Mouse (Mus musculus) embryonic facial prominence, embryonic 14.5 days (tissue): ENCODE data around the gene Nek3. TPM values are rescaled to one million over a fixed set of nuclear protein-coding genes. Genes with fewer than 3 reads are reported as not detected.

ENCODE experiments used
- ATAC-seq: fragments of 200-750 bp; cut with Nextera tagmentation; 2 replicates; pipeline ENCODE4 v1.8.0; 2017; ENCODE audit warnings: low read depth, moderate number of reproducible peaks, moderate TSS enrichment
- DNase-seq: peaks from one replicate; pipeline ENCODE4 v3.0.0-alpha.2; 2015; ENCODE audit warnings: low spot score
- H3K27ac ChIP-seq: fragments of 300-500 bp; sonication (generic); replicated peaks from 2 replicates; pipeline ENCODE4 v1.5.1; 2014; ENCODE audit warnings: low read depth, mild to moderate bottlenecking, low read length, moderate library complexity
- H3K27me3 ChIP-seq: fragments of 300-500 bp; sonication (generic); replicated peaks from 2 replicates; pipeline ENCODE4 v1.6.1; 2014; ENCODE audit warnings: low read length; ENCODE audit not compliant: control insufficient read depth, insufficient read depth
- H3K36me3 ChIP-seq: fragments of 300-500 bp; sonication (generic); 2 replicates; pipeline ENCODE4 v1.6.1; 2014; ENCODE audit warnings: low read length, mixed read lengths; ENCODE audit not compliant: control insufficient read depth, insufficient read depth
- H3K4me1 ChIP-seq: fragments of 300-500 bp; sonication (generic); 2 replicates; pipeline ENCODE4 v1.6.1; 2014; ENCODE audit warnings: antibody characterized with exemption, low read length; ENCODE audit not compliant: control insufficient read depth, insufficient read depth
- H3K4me2 ChIP-seq: fragments of 300-500 bp; sonication (generic); 2 replicates; pipeline ENCODE4 v1.6.1; 2014; ENCODE audit warnings: low read depth, mild to moderate bottlenecking, low read length, moderate library complexity, mixed read lengths
- H3K4me3 ChIP-seq: fragments of 300-500 bp; sonication (generic); 2 replicates; pipeline ENCODE4 v1.5.1; 2014; ENCODE audit warnings: low read depth, mild to moderate bottlenecking, low read length
- H3K9ac ChIP-seq: fragments of 300-500 bp; sonication (generic); 2 replicates; pipeline ENCODE4 v1.6.1; 2014; ENCODE audit warnings: low read depth, mild to moderate bottlenecking, low read length, moderate library complexity, mixed read lengths
- H3K9me3 ChIP-seq: fragments of 300-500 bp; sonication (generic); 2 replicates; pipeline ENCODE4 v1.6.1; 2016; ENCODE audit warnings: low read length; ENCODE audit not compliant: control insufficient read depth
- WGBS: fragments of 180-500 bp; shearing (Covaris S2); extraction: QIAGEN DNeasy Blood & Tissue Kit; methylation state at CpG from one replicate; pipeline ENCODE4 v1.1.7; 2014; 5-methylcytosine and 5-hydroxymethylcytosine counted together
- polyA plus RNA-seq: library from polyadenylated mRNA; unstranded; fragments of >200 nt; fragmentation: Nextera tagmentation; extraction: Ambion mirVana; gene quantifications from 2 replicates; pipeline ENCODE4 v1.2.1, GENCODE M21; 2014

The Nek3 gene
- polyA plus RNA-seq, 1 experiment from 2014 or later, result 5.8 TPM

DNA sequence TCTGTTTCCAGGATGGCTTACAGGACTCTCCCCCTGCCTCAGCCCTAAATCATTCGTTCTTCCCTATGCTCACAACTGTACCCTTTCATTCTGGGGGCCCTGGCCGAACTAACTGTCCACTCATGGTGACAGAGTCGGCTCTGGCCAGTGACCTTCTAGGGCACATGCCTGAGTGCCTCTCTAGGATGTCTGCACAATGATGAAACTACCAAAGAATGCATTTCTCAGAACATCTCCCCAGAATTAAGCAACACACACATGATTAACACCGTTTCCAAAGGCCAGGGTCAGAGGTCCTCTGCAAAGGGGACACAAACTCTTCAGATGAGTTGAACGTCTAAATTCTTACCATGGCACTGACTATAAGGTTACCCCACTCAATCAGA, 31.5 kb downstream of the Nek3 start:
- H3K4me1 ChIP-seq, result no peaks in the 10 kb centered on the region
- peaks cover 4% of the 10 kb centered on the region; the same call in 1 of the 2 replicates for H3K36me3 ChIP-seq
- no peak overlapping the region for H3K9ac ChIP-seq
- DNase-seq, result no peak
- ATAC-seq, result no peak
- H3K9me3 ChIP-seq, result no peaks in the 10 kb centered on the region
- no peaks in the 10 kb centered on the region for H3K27me3 ChIP-seq
- WGBS, result 81% methylated on average over 5 of the region's 5 CpGs
- no peak overlapping the region for H3K4me2 ChIP-seq
- no peak overlapping the region for H3K4me3 ChIP-seq
- H3K27ac ChIP-seq, result no peak overlapping the region

DNA sequence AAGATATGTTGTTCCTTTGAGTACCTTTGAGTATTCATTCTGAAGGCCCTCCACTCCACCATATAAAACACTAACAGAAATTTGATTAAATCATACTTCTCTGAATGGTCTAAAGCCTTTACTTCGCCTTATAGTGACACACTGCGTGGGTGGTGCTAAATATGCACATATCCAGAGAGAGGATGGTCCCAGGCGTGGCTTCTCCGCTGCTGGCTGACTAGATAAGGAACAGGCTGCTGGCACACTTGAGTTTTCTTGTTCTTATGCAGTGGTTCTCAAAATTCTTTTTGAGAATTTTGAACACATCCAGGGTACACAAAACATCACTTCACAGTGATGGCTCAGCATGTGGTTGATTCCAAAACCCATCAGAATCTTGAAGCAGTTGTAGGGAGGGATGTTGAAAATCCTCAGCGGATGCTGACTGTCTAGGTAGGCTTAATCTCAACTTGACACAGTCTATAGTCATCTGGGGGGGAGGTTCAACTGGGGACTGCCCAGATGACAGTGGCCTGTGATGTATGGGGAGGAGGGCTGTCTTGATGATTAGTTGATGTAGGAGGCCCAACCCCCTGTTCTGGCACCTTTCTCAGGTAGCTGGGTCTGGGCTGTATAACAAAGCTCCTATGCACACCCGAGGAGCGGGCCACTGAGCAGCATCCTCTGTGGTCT, 32.0 kb downstream of the Nek3 start:
- Histone ChIP-seq H3K4me1 (no peaks in the 10 kb centered on the region), H3K4me3 (no peak overlapping the region), H3K27ac (no peak overlapping the region), H3K9ac (no peak overlapping the region), H3K4me2 (no peak overlapping the region), H3K36me3 (peaks cover 4% of the 10 kb centered on the region; the same call in 1 of the 2 replicates), H3K9me3 (no peaks in the 10 kb centered on the region), H3K27me3 (no peaks in the 10 kb centered on the region)
- WGBS, result 91% methylated on average over 7 of the region's 7 CpGs
- DNase-seq (no peak), ATAC-seq (no peak)

DNA sequence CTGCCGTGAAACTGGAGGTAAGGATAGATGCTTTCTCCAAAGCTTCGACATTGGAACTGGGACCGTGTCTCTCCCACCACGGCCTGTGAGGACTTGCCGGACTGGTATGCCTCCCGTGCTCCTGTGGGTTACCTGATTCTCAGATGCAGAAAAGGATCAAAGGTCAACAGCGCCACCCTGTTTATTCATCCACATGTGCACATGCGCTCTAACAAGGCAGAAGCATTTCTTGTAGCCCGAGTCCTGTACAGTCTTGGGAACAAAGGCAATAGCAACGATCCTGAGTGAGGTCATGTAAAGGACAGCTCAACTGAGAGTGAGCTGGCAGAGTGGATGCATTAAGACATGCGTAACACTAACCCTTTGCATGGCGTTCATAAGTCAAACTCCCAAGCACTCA, 34.2 kb downstream of the Nek3 start:
- no peak overlapping the region for H3K27ac ChIP-seq
- no peak overlapping the region for H3K4me3 ChIP-seq
- H3K9me3 ChIP-seq, result no peaks in the 10 kb centered on the region
- DNase-seq (peak; percentile 9), ATAC-seq (peak; percentile 68)
- H3K27me3 ChIP-seq, result no peaks in the 10 kb centered on the region
- peaks cover 9% of the 10 kb centered on the region for H3K36me3 ChIP-seq
- 72% methylated on average over 12 of the region's 12 CpGs for WGBS
- no peak overlapping the region for H3K4me2 ChIP-seq
- H3K4me1 ChIP-seq, result no peaks in the 10 kb centered on the region
- no peak overlapping the region for H3K9ac ChIP-seq

DNA sequence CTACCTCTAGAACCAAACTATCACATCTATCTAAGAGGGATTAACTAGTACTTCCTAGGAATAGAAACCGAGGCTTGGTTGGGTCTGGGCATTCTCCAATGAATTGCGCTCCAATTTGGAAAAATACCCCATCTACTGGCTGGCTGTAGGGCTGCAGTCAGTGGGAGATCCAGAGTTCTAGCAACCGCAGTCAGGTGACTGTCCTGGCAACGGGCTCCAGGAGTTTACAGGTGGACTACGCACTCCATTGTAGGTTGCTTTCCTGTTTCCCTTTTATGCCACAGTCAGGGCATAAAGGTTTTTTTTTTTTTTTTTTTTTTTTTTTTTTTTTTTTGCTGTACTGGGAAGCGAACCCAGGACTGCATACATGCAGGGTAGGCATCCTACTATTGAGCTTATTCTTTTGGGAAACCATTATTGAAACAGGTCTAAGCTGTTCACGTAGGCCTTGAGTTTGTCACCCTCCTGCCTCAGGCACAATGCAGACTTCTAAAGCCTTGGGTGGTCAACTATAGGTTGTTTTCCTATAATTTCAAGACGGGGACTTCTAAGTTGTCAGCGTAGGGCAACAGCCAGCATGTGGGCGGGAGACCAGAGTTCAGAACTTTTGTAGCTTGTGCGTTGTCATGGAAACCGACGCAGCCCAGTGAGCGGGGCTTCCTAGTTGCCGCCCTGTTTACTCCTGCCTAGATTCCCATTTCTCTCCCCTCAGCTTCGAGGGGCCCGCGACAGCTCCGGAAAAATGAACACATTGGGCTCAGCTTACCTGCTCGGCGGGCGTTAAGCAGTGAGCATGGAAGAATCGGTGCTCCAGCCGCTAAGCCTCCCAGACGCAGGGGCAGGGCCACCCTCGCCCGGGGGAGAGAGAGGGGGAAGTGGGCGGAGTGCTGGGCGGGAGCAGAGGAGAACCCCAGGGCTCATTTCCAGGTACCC, 41.7 kb downstream of the Nek3 start, which contains the start of gene Nek5:
Nek5 (minus strand) TSS at position 834 of the 933 bp plus-strand sequence.
- WGBS, result 1% methylated on average over 29 of the region's 29 CpGs
- ATAC-seq, result peak; percentile 88
- no peaks in the 10 kb centered on the region for H3K27me3 ChIP-seq

DNA sequence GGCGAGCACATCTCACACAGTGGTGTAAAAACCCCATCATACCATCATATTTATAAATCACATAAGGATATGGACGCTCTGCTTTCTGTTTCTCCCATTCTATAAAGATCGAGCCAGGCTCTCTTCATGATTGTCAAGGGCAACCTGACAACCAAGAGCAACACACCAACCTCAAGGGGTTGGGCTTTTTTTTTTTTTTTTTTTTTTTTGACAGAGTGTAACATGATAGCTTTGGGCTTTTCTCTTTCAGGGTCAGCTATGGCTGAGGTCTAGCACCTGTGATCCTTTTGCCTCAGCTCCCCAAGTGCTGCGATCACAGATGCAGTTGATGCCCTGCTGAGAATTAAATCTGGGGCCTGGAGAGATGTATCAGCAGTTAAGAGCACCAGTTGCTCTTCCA, 59.2 kb downstream of the Nek3 start:
- ATAC-seq (no peak), DNase-seq (no peak)
- WGBS, result 74% methylated on average over 4 of the region's 4 CpGs
- Histone ChIP-seq H3K27ac (no peak overlapping the region), H3K9me3 (no peaks in the 10 kb centered on the region), H3K27me3 (no peaks in the 10 kb centered on the region), H3K36me3 (no peaks in the 10 kb centered on the region), H3K4me2 (no peak overlapping the region), H3K4me3 (no peak overlapping the region), H3K9ac (no peak overlapping the region), H3K4me1 (no peaks in the 10 kb centered on the region)

More for the DNA sequence above, 41.7 kb downstream of the Nek3 start, which contains the start of gene Nek5:
- peak within 1 kb of the TSS; percentile 38 for H3K4me3 ChIP-seq
- no peaks in the 10 kb centered on the region for H3K9me3 ChIP-seq
- peak within 1 kb of the TSS; percentile 60 for H3K4me2 ChIP-seq
- peaks cover 5% of the 10 kb centered on the region; the same call in 1 of the 2 replicates for H3K36me3 ChIP-seq
- H3K9ac ChIP-seq, result peak within 1 kb of the TSS; percentile 44
- H3K4me1 ChIP-seq, result no peaks in the 10 kb centered on the region
- peak; percentile 86 for DNase-seq
- no peak within 1 kb of the TSS for H3K27ac ChIP-seq

DNA sequence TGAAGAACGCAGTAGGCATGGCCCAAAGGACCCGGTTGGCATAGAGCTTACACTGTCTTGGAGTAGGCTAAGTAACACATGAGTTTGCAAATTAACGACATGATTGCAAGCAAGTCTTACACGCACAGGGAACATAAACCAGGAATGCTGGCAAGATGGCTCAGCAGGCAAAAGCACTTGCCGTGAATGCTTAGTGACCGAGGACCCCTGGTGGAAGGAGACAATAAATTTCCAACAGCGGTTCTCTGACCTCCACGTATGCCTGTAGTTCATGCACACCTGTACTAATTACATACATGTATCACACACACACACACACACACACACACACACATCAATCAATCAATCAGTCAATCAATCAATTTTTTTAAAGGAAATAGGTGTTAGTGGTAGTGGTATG, 74.7 kb downstream of the Nek3 start:
- Histone ChIP-seq H3K9ac (no peak overlapping the region), H3K27me3 (no peaks in the 10 kb centered on the region), H3K4me3 (no peak overlapping the region), H3K36me3 (no peaks in the 10 kb centered on the region), H3K9me3 (no peaks in the 10 kb centered on the region), H3K4me1 (no peaks in the 10 kb centered on the region), H3K27ac (no peak overlapping the region), H3K4me2 (no peak overlapping the region)
- WGBS, result 44% methylated on average over 8 of the region's 8 CpGs
- peak; percentile 16 for DNase-seq
- ATAC-seq, result no peak

DNA sequence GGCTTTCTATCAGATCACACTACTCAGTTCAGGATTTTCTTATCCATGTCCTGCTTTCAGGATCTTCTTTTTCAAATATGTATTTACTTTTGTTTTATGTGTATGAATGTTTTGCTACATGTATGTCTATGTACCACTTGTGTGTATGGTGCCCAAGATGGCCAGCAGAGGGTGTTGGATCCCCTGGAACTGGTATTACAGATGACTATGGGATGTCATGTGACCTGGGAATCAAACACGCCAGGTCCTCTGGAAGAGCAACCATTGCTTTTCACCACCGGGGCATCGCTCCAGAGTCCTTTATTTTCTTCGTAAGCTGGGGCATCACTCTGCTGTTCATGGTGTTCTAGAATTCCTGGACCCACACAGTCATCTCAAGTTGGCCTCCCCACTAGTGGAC, 77.0 kb downstream of the Nek3 start:
- H3K9ac ChIP-seq, result no peak overlapping the region
- H3K9me3 ChIP-seq, result no peaks in the 10 kb centered on the region
- H3K4me3 ChIP-seq, result no peak overlapping the region
- H3K27me3 ChIP-seq, result no peaks in the 10 kb centered on the region
- DNase-seq (no peak), ATAC-seq (no peak)
- no peak overlapping the region for H3K4me2 ChIP-seq
- WGBS, result 94% methylated on average over 4 of the region's 4 CpGs
- H3K27ac ChIP-seq, result no peak overlapping the region
- H3K36me3 ChIP-seq, result no peaks in the 10 kb centered on the region
- H3K4me1 ChIP-seq, result no peaks in the 10 kb centered on the region

DNA sequence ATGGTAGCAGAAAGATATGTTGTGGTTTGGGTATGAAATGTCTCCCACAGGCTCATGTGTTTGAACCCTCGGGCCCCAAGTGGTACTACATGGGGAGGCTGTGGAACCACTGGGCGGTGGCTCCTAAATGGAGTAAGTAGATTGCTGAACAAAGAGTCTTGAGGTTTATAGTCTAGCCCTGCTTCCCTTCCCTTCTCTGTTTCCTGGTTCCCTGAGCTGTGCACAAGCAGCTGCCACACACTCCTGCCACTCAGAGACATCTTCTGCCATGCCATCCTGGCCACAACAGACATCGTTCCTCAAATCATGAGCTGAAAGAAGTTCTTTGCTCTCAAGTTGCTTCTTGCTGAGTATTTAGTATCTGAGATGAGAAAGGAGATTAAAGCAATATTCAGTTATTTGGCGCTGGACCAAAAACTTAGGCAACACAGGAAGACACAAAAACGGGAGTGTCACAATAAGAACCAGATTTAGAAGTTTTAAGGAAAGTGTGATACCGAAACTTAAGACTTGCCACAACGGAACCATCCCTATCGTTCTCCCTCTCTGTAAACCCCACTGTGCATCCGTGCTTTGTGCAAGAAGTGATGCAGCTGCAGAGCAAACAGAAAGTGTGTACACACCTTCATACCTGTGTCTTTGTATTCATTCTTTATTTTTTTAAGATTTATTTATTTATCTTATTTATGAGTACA, 86.8 kb downstream of the Nek3 start:
- Histone ChIP-seq H3K9me3 (no peaks in the 10 kb centered on the region), H3K4me2 (no peak overlapping the region), H3K27ac (no peak overlapping the region), H3K4me3 (no peak overlapping the region), H3K4me1 (no peaks in the 10 kb centered on the region), H3K36me3 (no peaks in the 10 kb centered on the region), H3K9ac (no peak overlapping the region), H3K27me3 (no peaks in the 10 kb centered on the region)
- no peak for ATAC-seq
- WGBS, result 76% methylated on average over 9 of the region's 9 CpGs
- DNase-seq, result no peak
